Mouse (Mus musculus): ENCODE results near the gene Klhl21.

GRCm38 (mm10) chr4:152006812-152007211 is 1.8 kb upstream of the Klhl21 start:
- TF ChIP-seq CTCF (IDR thresholded peaks at IDR 0.05; ENCODE audit: low read depth), result no peak
- no peak for TF ChIP-seq EP300 (IDR thresholded peaks at IDR 0.05; ENCODE audit: low read depth)
